Mouse (Mus musculus): Measurements from ENCODE around the gene Exoc3l4. TPM values are rescaled to one million over a fixed set of nuclear protein-coding genes. Genes with fewer than 3 reads are reported as not detected.

The Exoc3l4 gene
- total RNA-seq, 4 experiments from 2014 or later, result 1.7 to 2.5 (median 2.0) TPM

GRCm38 (mm10) chr12:111409583-111409982, 7.2 kb upstream of the Exoc3l4 start:
- DNase-seq (ENCODE audit: low spot score in 2 of 2), result no peak

GRCm38 (mm10) chr12:111411631-111412355, 5.0 kb upstream of the Exoc3l4 start:
- no peak for DNase-seq (ENCODE audit: low spot score in 2 of 2)

GRCm38 (mm10) chr12:111412581-111413284, 4.1 kb upstream of the Exoc3l4 start:
- no peak for DNase-seq (ENCODE audit: low spot score in 2 of 2)

GRCm38 (mm10) chr12:111413300-111413699, 3.5 kb upstream of the Exoc3l4 start:
- peak; percentile 72 to 82 for DNase-seq (ENCODE audit: low spot score in 2 of 2)

GRCm38 (mm10) chr12:111419918-111420317, 3.1 kb downstream of the Exoc3l4 start:
- DNase-seq (ENCODE audit: low spot score in 2 of 2), result no peak

- DNase-seq (ENCODE audit: low spot score in 2 of 2), result no peak
These were observed 4.3 kb downstream of the Exoc3l4 start for GRCm38 (mm10) chr12:111420946-111421709.

- DNase-seq (ENCODE audit: low spot score in 2 of 2), result no peak
These were observed 6.0 kb downstream of the Exoc3l4 start for GRCm38 (mm10) chr12:111422852-111423251.

GRCm38 (mm10) chr12:111423570-111424129, 6.8 kb downstream of the Exoc3l4 start:
- no peak for DNase-seq (ENCODE audit: low spot score in 2 of 2)

GRCm38 (mm10) chr12:111424547-111424946, 7.7 kb downstream of the Exoc3l4 start:
- DNase-seq (ENCODE audit: low spot score in 2 of 2), result no peak

- peak; percentile 51 to 85 for DNase-seq (ENCODE audit: low spot score in 2 of 2)
These were observed 8.4 kb downstream of the Exoc3l4 start for GRCm38 (mm10) chr12:111425258-111425657.

GRCm38 (mm10) chr12:111425789-111426460, 9.1 kb downstream of the Exoc3l4 start:
- DNase-seq (ENCODE audit: low spot score in 2 of 2), result peak; percentile 64 to 98

- no peak for DNase-seq (ENCODE audit: low spot score in 2 of 2)
These were observed 10.8 kb downstream of the Exoc3l4 start for GRCm38 (mm10) chr12:111427438-111428113.

GRCm38 (mm10) chr12:111428364-111428763, 11.5 kb downstream of the Exoc3l4 start:
- no peak for DNase-seq (ENCODE audit: low spot score in 2 of 2)

GRCm38 (mm10) chr12:111428961-111429911, 12.4 kb downstream of the Exoc3l4 start:
- DNase-seq (ENCODE audit: low spot score in 2 of 2), result no peak

GRCm38 (mm10) chr12:111430049-111430867, 13.4 kb downstream of the Exoc3l4 start:
- no peak for DNase-seq (ENCODE audit: low spot score in 2 of 2)

- no peak for DNase-seq (ENCODE audit: low spot score in 2 of 2)
These were observed 14.3 kb downstream of the Exoc3l4 start for GRCm38 (mm10) chr12:111430868-111431817.

- no peak for DNase-seq (ENCODE audit: low spot score in 2 of 2)
These were observed 15.3 kb downstream of the Exoc3l4 start for GRCm38 (mm10) chr12:111432097-111432496.
